Mouse (Mus musculus): ENCODE data around the gene Zfp534.
"Not testable (repeated sequence)": the region's sequence is repeated elsewhere in the genome, so short reads cannot be mapped to it uniquely, and the experiment has no call there.

The Zfp534 gene

DNA sequence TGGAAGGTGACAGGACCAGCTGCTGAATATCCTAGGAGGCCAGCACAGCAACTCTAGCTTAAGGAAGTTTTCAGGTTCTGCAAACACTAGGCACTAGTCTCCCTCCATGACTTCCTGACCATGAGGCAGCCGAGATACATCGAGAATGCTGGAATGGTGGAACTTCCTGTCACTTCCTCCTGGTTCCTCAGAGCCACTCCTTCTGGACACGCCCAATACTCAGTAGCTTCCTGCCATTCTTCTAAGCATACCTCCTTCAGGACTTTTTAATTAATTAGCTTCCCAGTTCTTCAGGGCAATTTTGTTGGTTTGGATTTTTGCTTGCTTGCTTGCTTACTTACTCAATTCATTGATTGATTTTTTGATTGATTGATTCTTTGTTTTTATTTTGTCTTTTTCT, at the start of gene Zfp534:
Gene Zfp534, minus strand, starts transcription at position 101 of the 400 bp plus-strand sequence.
- DNase-seq (ENCODE audit: low spot score in 2 of 2) = not testable (repeated sequence)

- not testable (repeated sequence) for DNase-seq (ENCODE audit: low spot score in 2 of 2)
Observed at GRCm38 (mm10) chr4:147746255-147746654, 43.9 kb upstream of the Zfp534 start.

DNA sequence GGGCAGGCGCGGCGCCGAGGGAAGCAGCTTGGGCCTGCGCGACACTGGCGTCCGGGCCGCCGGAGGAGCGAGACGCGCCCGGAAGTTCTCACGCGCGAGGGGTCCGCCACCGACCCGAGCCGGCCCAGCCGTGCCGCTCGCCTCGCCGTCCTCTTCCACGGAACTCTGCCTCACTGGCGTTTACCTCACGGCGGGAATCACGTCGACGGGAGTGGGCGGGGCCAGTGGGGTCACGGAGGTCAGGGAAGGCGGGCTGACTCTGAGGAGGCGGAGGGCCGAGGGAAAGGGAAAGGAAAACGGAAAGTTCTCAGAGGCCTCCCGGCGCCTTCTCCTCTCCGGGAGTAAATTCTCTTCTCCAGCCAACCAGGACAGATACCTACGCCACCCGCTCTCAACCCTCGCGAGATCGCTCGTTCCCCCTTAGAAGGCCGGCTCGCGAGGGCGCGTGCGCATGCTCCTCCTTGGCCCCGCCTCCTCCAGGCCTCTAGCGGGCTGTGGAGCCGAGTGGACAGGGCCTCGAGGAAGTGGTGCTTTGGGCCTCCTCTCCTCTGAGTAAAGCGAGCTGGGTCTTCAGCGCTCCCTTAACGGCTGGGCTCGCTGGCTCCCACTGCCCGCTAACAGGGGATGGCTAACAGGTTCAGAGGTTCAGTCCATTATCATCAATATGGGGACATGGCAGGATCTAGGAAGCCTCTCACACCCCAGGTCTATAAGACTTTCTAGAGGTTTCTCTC, 36.5 kb upstream of the Zfp534 start:
- DNase-seq (ENCODE audit: low spot score in 2 of 2) = not testable (repeated sequence)

DNA sequence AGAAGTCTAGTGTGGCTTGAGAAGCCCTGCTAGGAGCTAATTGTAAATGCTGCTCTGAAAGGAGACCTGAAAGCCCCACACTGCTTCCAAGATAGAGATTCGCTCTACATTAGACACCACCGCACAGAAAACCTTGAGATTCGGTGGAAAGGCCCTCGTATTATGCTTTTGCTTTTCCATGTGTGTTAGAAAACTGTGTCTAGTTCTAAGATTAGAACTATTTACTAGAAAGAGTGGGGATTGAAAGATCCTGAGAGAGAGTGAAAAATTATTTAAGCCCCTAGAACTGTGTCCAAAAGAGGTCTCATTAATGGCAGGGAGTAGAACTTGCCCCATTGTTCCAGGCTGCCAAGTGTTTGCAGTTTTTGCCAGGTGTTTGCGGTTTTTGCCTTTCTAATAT, 47.1 kb downstream of the Zfp534 start:
- DNase-seq (ENCODE audit: low spot score in 2 of 2) = not testable (repeated sequence)

DNA sequence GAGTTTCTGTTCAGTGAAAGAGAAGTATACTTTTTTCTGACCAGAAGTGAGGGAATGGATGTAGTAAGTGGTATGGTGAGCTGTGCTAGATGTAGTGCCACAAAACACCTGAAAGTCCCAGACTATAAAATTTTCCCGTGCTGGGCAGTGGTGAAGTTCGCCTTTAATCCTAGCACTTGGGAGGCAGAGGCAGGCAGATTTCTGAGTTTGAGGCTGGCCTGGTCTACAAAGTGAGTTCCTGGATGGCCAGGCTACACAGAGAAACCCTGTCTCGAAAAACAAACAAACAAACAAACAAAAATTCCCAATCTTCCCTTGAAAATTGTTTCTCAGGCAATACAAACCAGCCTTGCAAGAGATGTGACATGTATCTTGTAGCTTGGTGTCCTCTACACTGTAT, 54.9 kb downstream of the Zfp534 start:
- DNase-seq (ENCODE audit: low spot score in 2 of 2) = not testable (repeated sequence)

DNA sequence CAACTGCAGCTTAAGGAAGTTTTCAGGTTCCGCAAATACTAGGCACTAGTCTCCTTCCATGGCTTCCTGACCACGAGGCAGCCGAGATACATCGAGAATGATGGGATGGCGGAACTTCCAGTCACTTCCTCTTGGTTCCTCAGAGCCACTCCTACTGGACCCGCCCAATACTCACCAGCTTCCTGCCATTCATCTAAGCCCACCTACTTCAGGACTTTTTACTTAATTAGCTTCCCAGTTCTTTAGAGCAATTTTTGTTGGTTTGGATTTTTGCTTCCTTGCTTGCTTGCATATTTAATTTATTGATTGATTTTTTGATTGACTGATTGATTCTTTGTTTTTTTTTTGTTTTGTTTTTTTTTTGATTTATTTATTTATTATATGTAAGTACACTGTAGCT, 59.9 kb downstream of the Zfp534 start, which contains the start of gene Zfp979:
Gene Zfp979, minus strand, starts transcription at position 101 of the 400 bp plus-strand sequence.
- not testable (repeated sequence) for DNase-seq (ENCODE audit: low spot score in 2 of 2)

GRCm38 (mm10) chr4:147641932-147642331, 60.4 kb downstream of the Zfp534 start:
- DNase-seq (ENCODE audit: low spot score in 2 of 2) = not testable (repeated sequence)

DNA sequence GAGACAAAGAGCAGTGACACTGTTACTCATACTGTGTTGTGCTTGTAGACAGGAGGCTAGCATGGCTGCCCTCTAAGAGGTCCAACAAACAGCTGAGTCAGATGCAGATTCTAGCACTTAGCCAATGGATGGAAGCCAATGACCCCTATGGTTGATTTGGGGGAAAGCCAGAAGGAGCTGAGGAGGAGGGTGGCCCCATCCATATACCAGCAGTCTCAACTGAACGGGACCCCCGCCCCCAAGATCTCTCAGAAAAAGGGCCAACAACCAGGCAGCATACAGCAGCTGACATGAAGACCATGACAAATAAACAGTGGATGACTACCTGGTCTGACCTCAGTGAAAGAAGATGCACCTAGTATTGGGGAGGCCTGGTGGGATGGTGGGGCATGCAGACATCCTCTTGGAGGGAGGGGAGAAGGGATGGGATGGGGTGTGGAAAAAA, 68.5 kb downstream of the Zfp534 start:
- not testable (repeated sequence) for DNase-seq (ENCODE audit: low spot score in 2 of 2)
